Mouse (Mus musculus) layer of hippocampus, adult 8-10 months (tissue): ENCODE results near the gene Pnkp. TPM values are rescaled to one million over a fixed set of nuclear protein-coding genes. Genes with fewer than 3 reads are reported as not detected.

Experiments used
- DNase-seq, 2 experiments: peaks; one replicate each; pipeline ENCODE4 v3.0.0; 2022; ENCODE audit warnings: low spot score in 2 of 2
- total RNA-seq, 4 experiments: library from RNA; stranded (reverse); gene quantifications; 2 replicates each; pipeline ENCODE4 v1.2.4; 2022

Gene Pnkp
- total RNA-seq, 4 experiments from 2014 or later, result 29.8 to 37.7 (median 32.4) TPM

DNA sequence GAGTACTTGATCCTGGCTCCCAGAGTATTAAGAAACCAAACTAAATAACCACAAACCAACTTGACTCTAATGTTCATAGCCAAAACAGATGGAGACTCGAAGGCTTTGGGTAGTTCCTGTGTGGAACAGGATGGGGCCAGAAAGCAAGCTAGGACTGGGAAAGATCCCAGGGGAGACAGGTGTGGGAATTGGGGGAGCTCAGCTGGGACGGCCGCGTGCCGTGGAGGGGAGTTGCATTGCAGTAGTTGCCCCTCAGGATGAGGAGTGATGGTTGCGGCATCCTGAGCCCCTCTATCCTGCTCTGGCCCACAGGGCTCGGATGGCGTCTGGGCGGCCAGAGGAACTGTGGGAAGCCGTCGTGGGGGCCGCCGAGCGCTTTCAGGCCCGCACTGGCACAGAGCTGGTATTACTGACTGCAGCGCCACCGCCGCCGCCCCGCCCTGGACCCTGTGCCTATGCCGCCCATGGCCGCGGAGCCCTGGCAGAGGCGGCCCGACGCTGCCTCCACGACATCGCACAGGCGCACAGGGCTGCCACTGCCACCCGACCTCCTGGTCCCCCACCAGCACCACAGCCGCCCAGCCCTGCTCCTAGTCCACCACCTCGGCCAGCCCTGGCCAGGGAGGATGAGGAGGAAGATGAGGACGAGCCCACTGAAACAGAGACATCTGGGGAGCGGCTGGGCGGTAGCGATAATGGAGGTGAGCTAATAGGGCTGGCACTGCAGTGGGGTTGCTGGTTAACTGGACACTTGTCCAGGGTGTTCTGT is 4.5 kb upstream of the Pnkp start:
- DNase-seq, result no peak

DNA sequence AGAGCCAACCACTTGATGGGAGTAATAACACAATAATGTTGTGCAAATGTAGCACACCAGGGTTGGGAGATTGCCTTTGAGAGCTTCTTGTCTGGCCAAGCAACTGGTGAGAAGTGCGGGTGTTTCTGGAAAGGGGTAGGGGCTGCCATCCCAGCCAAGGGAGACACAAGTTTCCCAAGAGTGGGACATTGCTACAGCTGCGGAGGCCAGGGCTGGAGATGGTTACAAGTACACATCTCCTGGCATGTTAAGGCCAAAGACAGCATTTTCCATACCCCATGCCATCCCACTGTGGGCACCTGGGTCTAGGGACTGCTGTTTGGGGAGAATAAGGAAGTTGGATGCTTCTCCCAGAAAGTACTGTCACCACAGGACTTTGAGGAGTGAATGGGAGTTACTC is 3.9 kb upstream of the Pnkp start:
- no peak for DNase-seq

DNA sequence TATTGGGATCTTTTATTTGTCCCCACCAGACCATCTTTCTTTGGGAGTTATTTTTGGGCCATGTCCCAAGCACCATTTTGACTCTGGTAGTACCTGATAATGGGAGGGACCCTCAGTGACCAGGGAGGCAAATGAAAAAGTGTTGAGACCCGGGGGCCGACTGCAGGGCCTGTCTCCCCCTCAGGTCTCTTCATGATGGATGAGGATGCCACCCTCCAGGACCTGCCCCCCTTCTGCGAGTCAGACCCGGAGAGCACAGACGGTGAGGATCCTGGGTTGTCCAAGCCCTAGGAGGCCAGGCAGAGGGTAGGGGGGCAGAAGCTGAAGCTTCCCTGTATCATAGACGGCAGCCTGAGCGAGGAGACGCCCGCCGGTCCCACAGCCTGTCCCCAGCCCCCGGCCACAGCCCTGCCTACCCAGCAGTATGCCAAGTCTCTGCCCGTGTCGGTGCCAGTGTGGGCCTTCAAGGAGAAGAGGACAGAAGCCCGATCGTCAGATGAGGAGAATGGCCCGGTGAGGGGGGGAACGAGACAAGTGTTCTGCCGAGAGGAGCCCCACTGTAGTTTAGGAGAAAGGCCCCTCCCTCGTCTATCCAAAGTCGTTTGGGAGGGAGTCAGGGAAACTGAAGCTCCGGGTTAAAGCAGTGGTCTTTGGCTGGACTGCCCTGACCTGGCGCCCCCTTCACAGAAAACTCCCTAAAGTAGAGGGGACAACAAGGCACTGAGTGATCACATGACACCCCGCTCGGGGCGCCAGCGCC is 3.2 kb upstream of the Pnkp start:
- DNase-seq, result no peak

DNA sequence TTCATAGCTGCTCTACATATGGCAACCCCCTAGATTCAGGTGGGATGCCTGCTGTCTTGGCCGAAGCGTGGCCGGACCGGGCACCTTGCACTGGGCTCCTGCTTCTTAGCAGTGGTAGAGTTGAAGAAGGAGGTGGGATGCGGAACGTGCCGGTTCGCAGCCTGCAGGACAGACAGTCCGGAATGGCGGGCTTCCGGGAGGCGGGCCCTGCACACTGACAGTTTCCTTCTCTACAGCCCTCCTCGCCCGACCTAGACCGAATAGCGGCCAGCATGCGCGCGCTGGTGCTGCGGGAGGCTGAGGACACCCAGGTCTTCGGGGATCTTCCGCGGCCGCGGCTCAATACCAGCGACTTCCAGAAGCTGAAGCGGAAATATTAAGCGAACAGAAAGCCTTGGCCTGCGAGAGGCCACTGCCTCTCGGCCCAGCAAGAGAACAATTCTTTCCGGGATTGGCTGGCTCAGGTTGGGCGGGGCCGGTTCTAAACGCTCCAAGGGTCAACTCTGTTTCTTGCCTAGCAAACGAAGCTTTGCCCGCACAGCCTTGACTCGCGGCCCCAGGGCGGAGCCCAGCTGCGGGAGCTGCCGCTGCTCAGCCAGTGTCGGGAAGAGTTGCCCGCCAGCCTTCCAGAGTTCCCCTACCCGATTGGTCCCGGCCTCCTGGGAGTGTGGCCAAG is 2.4 kb upstream of the Pnkp start:
- peak in 1 of 2 experiments; percentile 70 for DNase-seq

DNA sequence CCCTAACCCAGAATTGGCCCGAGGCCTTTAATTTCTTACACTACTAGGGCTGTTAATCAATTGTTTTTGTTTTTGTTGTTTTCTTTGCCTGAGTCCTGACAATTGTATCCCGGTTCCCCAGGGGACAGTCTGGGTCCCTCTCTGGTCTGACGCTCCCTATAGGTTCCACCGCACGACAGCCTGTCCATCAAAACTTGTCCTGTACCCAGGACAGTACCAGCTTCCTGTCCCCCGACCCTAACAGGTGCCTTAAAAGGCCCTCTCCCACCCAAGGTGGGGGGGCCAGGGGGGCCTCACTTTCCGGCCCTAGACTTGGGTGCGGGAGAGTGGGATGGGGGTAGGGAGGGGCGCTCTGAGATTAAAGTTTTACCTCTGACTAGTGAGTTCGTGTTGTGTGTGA is 1.9 kb upstream of the Pnkp start:
- no peak for DNase-seq

DNA sequence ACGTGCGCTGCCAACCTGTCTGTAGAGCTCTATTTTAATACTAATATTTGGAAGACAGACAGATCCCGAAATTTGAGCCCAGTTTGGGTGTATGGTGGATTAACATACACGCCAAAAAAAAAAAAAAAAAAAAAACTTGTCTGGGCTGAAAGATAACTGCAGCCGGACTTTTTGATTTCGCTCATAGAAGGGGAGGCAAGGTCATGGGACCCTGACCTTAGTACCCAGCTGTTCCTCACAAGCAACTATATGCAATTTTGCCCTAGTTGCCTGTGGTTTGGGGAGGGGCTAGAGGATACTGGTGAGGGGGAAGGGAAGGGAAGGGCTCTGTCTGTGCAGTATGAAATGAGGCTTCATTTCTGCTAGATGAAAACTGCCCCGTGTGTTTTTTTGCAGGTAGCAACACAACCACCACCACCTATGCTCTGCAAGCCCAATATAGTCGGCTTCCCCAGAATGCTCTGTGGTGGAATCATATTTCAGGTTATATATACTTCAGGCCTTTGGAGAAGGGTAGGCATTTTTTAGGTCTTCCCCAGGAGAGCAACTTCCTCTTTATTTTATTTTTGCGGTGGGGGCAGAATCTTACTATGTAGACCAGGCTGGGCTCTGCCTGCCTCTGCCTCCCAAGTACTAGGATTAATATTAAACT is 548 bp upstream of the Pnkp start:
- no peak for DNase-seq

DNA sequence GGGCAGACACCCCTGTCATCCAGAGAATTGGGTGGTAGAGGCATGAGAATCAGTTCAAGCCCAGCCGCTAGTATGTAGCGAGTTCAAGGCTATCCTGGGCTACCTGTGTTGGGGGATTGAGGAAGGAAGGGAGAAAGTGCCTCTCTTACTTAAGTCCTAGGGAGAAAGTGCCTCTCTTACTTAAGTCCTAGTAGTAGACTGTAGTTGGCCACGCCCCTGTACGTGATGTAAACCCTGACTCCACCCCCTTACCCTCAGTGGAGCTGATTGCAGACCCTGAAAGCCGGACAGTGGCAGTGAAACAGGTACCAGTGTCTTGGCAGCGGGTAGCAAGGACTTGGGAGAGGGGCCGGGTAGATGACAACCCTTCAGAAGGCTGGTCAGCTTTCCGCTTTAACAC is 966 bp downstream of the Pnkp start:
- no peak for DNase-seq

DNA sequence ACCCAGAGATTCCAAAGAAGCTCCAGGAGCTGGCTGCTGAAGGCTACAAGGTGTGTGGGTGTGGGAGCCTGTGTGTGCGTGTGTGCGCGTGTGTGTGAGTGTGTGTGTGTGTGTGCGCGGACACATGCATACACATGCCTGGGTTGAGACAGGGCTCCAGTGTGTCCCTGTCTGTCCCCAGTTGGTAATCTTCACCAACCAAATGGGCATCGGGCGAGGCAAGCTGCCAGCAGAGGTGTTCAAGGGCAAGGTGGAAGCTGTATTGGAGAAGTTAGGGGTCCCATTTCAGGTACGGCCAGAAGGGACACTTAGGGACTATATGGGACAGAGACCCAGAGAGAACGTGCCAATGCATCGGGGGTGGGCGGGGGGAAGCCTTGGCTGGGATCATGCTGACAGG is 3.0 kb downstream of the Pnkp start:
- DNase-seq, result no peak

DNA sequence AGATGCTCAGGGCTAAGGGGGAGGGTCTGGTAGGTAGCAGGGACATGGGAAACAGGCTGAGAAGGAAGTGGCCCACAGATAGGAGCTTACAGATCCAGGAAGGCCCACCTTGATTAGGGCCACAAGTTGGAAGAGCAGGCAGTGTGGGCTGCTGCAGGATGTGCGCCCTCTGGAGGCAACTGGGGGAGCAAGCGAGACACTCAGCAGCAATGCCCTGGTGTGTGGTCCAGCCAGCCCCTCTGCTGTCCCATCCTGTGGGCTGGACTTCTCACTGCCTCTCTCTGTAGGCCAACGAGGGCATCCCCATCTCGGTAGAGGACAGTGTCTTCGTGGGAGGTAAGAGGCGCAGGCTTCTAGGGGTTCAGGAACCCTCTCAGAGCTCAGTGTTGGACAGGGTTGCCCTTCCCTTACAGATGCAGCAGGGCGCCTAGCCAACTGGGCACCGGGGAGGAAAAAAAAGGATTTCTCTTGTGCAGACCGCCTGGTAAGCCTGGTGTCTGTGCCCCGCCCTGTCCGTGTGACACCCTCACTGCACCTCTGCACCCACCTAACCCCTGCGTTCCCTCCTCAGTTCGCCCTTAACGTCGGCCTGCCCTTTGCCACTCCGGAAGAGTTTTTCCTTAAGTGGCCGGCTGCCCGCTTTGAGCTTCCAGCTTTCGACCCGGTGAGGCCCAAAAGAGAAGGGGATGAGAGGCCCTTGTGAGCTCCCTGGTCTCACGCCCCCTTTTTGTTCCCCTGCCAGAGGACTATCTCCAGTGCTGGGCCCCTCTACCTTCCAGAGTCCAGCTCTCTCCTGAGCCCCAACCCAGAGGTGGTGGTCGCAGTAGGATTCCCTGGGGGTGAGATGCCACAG is 3.9 kb downstream of the Pnkp start:
- DNase-seq, result peak in 1 of 2 experiments; percentile 61

DNA sequence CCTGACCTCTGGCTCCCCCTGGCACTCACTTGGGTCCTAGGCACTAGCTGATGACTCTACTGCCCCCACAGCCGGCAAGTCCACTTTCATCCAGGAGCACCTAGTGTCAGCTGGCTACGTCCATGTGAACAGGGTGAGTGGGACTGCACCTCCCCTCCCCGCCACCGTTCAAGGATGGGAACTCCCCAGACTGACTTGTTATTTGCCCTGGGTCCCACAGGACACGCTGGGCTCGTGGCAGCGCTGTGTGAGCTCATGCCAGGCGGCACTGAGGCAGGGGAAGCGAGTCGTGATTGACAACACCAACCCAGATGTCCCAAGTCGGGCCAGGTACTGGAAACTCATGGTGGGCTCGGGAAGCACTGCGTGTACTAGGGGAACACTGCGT is 4.5 kb downstream of the Pnkp start:
- DNase-seq, result no peak

DNA sequence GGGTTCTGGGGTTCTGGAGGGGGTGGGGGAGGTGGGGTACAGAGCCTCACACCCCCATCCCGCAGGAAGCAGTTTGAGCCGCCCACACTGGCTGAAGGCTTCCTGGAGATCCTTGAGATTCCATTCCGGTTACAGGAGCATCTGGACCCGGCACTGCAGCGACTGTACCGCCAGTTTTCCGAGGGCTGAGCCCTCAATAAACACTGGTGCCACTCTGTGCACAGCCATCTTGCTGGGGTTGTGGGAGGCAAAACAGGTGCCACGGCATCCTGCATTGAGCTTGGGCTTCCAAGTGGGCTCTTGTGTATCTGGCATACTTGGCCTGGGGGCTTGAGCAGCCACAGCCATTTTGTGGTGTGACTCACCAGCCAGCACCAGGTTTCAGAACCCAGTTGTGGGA is 5.5 kb downstream of the Pnkp start:
- no peak for DNase-seq

DNA sequence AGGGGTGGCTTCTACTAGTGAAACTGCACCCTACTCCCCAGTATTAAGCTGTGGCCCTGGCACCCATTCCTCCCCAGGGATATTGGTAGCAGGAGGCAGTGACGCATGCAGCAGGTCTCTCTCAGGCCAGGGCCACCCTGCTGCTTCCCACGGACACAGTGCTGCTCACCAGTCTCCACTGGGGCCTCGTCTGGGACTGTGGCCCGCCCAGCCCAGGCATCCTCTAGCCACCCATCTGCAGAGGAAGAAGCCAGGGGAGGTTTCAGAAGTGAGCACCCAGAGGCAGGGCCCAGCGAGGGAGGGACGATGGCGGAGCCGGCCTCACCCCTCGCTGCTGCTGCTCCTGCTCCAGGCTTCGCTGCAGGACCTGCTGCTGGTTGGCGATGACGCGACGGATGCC is 6.3 kb downstream of the Pnkp start:
- DNase-seq, result no peak

DNA sequence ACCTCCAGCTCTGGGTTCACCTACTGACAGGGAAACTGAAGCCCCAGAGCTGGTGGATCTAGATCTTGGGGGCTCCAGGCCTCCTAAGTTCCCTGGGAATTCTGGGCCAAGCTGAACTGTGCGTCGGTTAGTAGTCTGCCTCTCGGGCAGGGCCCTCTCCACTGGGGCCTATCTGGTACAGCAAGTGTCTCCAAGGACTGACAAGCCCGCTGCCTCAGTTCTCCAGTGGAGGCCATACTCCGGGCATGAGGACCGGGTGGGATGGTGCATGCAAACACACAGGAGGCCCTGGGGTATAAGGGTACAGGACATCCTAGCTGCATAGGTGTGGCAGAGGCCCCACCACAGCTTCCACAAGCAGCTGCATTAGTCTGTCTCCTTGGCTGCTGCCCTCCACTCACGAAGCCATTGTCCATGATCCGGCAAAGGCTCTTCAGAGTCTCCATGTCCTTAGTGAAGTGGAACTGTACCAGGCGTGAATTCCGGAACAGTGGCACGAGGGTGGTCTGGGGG is 7.1 kb downstream of the Pnkp start:
- no peak for DNase-seq

DNA sequence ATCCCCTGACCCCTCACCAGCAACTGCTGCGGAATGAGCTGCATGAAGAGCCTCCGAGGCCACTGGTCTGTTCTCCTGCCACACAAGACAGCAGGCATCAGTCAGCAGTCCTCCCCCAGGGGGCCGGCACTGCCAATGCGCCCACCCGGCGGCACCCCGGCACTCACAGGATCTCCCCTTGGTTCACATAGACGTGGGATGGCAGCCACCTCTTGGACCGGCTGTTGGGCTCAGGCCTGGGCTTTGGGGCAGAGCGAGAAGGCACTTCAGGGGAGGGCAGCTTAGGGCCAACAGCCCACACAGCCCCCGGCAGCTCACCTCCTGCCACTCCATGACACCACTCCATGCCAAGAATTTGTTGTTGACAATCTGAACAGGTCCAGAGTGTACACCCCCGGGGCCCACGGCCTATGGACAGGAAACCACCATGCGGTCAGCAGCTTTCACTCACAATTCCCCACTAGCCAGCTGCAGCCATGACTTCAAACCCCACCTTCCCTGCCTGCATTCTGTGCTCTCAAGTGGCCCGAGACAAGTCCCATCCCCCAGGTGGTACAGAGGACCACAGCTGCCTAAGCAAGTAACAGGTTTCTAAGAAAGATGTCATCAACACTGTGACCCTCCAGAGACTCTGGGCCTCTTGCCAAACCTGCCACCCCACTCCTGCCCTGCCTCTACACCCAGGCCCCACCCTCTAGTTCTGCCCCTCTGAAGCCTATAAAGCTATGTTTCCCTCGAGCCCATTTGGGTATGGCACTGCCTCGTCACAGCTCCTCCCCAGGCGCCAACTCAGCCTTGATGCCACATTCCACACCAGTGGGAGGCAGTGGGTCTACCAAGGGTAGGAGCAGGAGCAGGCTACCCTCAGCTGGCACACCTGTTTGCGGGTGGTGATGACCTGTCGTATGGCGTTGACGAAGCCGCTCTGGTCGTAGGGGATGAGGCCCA is 7.9 kb downstream of the Pnkp start:
- DNase-seq, result no peak

DNA sequence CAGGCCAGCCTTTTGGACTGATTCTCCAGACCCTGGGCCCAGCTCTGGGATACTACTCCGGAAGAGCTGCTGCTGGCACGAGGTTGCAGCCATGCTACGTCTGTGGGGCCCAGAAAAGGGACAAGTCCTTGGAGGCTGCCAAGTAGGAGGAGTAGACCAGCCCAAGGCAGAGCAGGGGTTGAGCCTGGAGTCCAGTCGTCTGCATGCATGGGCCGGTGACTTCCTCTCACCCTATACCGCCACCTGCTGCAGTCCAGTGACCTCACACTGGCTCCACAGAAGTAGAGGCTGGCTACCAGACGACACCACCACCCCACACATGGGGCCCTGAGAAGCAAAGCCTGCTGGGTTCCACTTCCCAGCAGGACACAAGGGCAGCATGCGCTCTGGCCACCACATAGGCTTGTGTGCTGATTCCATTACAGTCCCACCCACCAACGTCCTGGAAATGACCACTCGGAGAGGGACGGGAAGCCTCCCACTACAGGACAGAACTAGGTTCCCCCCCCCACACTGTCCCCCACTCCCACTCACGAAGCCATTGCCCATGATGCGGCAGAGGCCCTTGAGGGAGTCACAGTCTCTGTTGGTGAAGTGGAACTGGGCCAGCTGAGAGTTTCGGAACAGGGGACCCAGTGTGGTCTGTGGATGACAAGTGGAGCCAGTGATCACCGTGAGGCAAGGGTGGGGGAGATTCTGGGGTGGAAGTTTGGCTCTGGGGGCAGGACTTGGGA is 9.5 kb downstream of the Pnkp start:
- DNase-seq, result no peak

DNA sequence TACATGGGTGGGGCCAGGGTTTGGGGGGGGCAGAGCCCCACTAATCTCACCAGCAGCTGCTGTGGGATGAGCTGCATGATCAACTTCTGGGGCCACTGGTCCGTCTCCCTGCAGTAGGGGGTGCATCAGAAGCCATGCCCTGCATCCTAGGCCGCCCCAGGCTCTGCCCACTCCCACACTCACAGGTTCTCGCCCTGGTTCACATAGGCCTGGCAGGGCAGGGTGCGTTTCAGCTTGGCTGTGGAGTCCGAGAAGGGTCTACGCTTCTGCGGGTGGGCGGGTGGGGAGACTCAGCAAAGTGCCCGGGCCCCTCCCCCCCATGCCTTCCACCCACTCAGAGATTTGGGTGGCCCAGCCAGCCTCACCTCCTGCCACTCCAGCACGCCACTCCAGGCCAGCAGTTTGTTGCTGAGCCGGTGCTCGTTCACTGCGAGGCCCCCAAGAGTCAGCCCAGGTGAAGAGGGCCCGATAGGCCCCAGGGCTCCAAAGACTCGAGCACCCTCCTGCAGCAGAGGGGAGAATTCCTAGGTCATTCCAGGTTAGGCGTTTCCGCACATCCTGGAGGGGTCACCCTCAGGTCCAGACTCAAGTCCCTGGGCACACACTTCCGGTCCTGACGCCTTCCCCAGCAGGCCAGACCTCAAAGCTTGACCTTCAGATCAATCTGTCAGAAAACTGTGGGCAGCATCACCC is 10.2 kb downstream of the Pnkp start:
- DNase-seq, result no peak

DNA sequence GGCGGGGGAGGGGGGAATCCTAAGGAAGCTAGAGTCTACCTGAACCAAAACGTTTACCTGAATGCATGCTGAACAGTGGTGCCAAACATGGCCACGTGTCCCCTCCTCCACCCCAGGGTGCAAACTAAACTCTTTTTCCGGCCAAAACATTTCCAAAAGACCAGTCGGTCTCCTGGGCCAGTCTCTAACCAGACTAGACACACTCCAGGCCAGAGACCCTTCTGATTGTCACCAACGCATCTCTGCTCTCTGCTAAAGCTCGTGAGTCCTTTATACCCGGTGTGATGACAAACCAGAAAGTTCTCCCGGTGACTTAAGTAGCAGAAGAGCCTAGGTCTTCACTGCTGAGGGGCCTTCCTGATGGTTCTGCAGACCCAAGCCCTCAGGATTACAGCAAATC is 10.9 kb downstream of the Pnkp start:
- no peak for DNase-seq

DNA sequence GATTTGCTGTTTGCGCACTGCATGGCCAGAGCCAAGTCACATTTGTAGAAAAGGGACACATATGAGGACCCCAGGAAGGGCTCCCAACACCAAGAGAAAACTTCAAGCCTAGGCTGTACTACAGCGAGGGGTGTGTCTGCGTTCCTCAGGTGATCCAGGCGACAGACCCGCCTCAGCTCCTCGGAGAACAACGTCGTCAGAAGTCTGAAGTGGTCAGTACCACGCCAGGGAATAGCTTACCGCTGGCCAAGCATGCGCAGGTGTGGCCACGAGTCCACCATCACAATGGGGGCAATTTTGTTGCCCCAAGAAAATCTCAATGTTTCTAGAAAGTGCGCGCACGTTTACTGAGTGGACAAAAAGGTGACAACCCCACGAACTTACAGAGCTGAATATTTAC is 11.5 kb downstream of the Pnkp start:
- no peak for DNase-seq
